8 mouse cellular contexts compared by ENCODE assay signal in the genomic region with DNA sequence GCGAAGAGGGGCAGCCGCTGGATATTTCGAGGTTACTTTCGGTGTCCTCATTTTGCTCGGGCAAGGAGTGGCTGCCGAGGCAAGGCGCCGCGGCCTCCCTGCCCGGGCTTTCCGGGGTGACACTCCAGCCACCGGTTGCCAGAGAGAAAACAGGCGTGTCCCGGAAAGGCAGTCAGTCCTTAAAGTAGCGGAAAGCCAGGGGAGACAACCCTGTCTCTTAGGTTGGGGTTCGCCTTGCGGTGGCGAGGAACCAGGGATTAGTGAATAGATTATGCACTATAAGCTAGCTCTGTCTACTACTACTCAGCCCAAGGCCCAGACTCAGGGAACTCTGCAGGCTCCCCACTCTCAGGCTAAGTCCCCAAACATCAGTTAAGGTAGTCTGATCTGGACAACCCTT. TPM values are rescaled to one million over a fixed set of nuclear protein-coding genes. Genes with fewer than 3 reads are reported as not detected.
DNase-seq lines count a peak whose midpoint lies in the region; ATAC-seq and TF ChIP-seq lines count a peak whose summit lies in the region.
"Not testable (repeated sequence)": the region's sequence is repeated elsewhere in the genome, so short reads cannot be mapped to it uniquely, and the experiment has no call there.

No protein-coding gene starts in this region.

- not testable (repeated sequence) for TF ChIP-seq POLR2A in limb, embryonic 14.5 days (IDR thresholded peaks at IDR 0.05; ENCODE audit: borderline replicate concordance, extremely low read depth, insufficient read depth, insufficient read length)

- no CpG with 5 or more reads among the region's 18 CpGs for WGBS in embryonic facial prominence, embryonic 11.5 days
- no CpG with 5 or more reads among the region's 18 CpGs for WGBS in forebrain, embryonic 15.5 days
- WGBS in heart, embryonic 16.5 days: no CpG with 5 or more reads among the region's 18 CpGs
- no CpG with 5 or more reads among the region's 18 CpGs for WGBS in intestine, embryonic 15.5 days
- WGBS in limb, embryonic 14.5 days: no CpG with 5 or more reads among the region's 18 CpGs
- no CpG with 5 or more reads among the region's 18 CpGs for WGBS in lung, embryonic 15.5 days
- no CpG with 5 or more reads among the region's 18 CpGs for WGBS in midbrain, embryonic 15.5 days
- no CpG with 5 or more reads among the region's 18 CpGs for WGBS in stomach, embryonic 14.5 days

- not testable (repeated sequence) for H3K27me3 ChIP-seq in embryonic facial prominence, embryonic 11.5 days (ENCODE audit: control insufficient read depth, insufficient read depth, low read length); forebrain, embryonic 15.5 days; heart, embryonic 16.5 days (ENCODE audit: control insufficient read depth, insufficient read depth, low read length); intestine, embryonic 15.5 days (replicated peaks); limb, embryonic 14.5 days (ENCODE audit: control insufficient read depth, insufficient read depth, low read length); lung, embryonic 15.5 days; midbrain, embryonic 15.5 days (replicated peaks); stomach, embryonic 14.5 days (ENCODE audit: control insufficient read depth, insufficient read depth, low read length)

- not testable (repeated sequence) for DNase-seq in embryonic facial prominence, embryonic 11.5 days (ENCODE audit: low spot score); limb, embryonic 14.5 days (ENCODE audit: low spot score)

- H3K4me2 ChIP-seq in embryonic facial prominence, embryonic 11.5 days (ENCODE audit: low read depth, low read length); forebrain, embryonic 15.5 days (replicated peaks); heart, embryonic 16.5 days (ENCODE audit: low read depth, low read length); intestine, embryonic 15.5 days (replicated peaks); limb, embryonic 14.5 days (replicated peaks; ENCODE audit: low read depth, low read length, severe bottlenecking); lung, embryonic 15.5 days; midbrain, embryonic 15.5 days; stomach, embryonic 14.5 days (replicated peaks; ENCODE audit: low read depth, low read length): not testable (repeated sequence)

- not testable (repeated sequence) for H3K27ac ChIP-seq in embryonic facial prominence, embryonic 11.5 days (replicated peaks; ENCODE audit: low read depth, low read length); forebrain, embryonic 15.5 days (replicated peaks); heart, embryonic 16.5 days (ENCODE audit: low read length); intestine, embryonic 15.5 days; limb, embryonic 14.5 days (replicated peaks; ENCODE audit: low read depth, low read length); lung, embryonic 15.5 days; midbrain, embryonic 15.5 days; stomach, embryonic 14.5 days (ENCODE audit: low read length)

- H3K4me1 ChIP-seq in embryonic facial prominence, embryonic 11.5 days (ENCODE audit: control insufficient read depth, insufficient read depth, low read length); forebrain, embryonic 15.5 days; heart, embryonic 16.5 days (ENCODE audit: control insufficient read depth, insufficient read depth, low read length); intestine, embryonic 15.5 days (replicated peaks); limb, embryonic 14.5 days (ENCODE audit: control insufficient read depth, insufficient read depth, low read length); lung, embryonic 15.5 days; midbrain, embryonic 15.5 days; stomach, embryonic 14.5 days (ENCODE audit: control insufficient read depth, insufficient read depth, low read length): not testable (repeated sequence)

- not testable (repeated sequence) for H3K9ac ChIP-seq in embryonic facial prominence, embryonic 11.5 days (replicated peaks; ENCODE audit: low read length); forebrain, embryonic 15.5 days (replicated peaks); heart, embryonic 16.5 days (ENCODE audit: low read length); intestine, embryonic 15.5 days; limb, embryonic 14.5 days (ENCODE audit: low read depth, low read length, severe bottlenecking); lung, embryonic 15.5 days; midbrain, embryonic 15.5 days; stomach, embryonic 14.5 days (replicated peaks; ENCODE audit: low read depth, low read length)

- H3K36me3 ChIP-seq in embryonic facial prominence, embryonic 11.5 days (replicated peaks; ENCODE audit: control insufficient read depth, insufficient read depth, low read depth, low read length); forebrain, embryonic 15.5 days; heart, embryonic 16.5 days (ENCODE audit: control insufficient read depth, insufficient read depth); intestine, embryonic 15.5 days; limb, embryonic 14.5 days (ENCODE audit: control insufficient read depth, insufficient read depth, low read length); lung, embryonic 15.5 days; midbrain, embryonic 15.5 days (replicated peaks); stomach, embryonic 14.5 days (ENCODE audit: control insufficient read depth, insufficient read depth, low read length): not testable (repeated sequence)

- not testable (repeated sequence) for H3K9me3 ChIP-seq in embryonic facial prominence, embryonic 11.5 days (replicated peaks; ENCODE audit: control insufficient read depth, low read length); forebrain, embryonic 15.5 days; heart, embryonic 16.5 days (replicated peaks; ENCODE audit: control insufficient read depth, low read length); intestine, embryonic 15.5 days; limb, embryonic 14.5 days (ENCODE audit: control insufficient read depth, low read length); lung, embryonic 15.5 days; midbrain, embryonic 15.5 days; stomach, embryonic 14.5 days (ENCODE audit: control insufficient read depth, low read depth, low read length)

- ATAC-seq in embryonic facial prominence, embryonic 11.5 days (replicated peaks; ENCODE audit: insufficient number of reproducible peaks, low FRiP score, low TSS enrichment, low read depth): peak; percentile 39
- ATAC-seq in forebrain, embryonic 15.5 days (replicated peaks): peak; percentile 69
- ATAC-seq in heart, embryonic 16.5 days (replicated peaks; ENCODE audit: extremely low read depth, insufficient read depth, low FRiP score): peak; percentile 64
- peak; percentile 82 for ATAC-seq in intestine, embryonic 15.5 days
- peak; percentile 37; the same call in 1 of the 2 replicates for ATAC-seq in limb, embryonic 14.5 days (ENCODE audit: low FRiP score, low read depth)
- peak; percentile 60 for ATAC-seq in lung, embryonic 15.5 days (ENCODE audit: borderline replicate concordance, extremely low read depth, low FRiP score, low TSS enrichment)
- peak; percentile 70 for ATAC-seq in midbrain, embryonic 15.5 days (replicated peaks)
- peak; percentile 11 for ATAC-seq in stomach, embryonic 14.5 days (ENCODE audit: insufficient number of reproducible peaks, insufficient read depth, low FRiP score, low read depth)

- not testable (repeated sequence) for H3K4me3 ChIP-seq in embryonic facial prominence, embryonic 11.5 days (ENCODE audit: low read depth, low read length); forebrain, embryonic 15.5 days; heart, embryonic 16.5 days (ENCODE audit: low read length); intestine, embryonic 15.5 days (replicated peaks); limb, embryonic 14.5 days (replicated peaks; ENCODE audit: low read length); lung, embryonic 15.5 days; midbrain, embryonic 15.5 days; stomach, embryonic 14.5 days (ENCODE audit: low read depth, low read length)

RNA-seq across cellular contexts. Expression of a gene that starts 0.5 kb away (rescaled TPM):
- polyA plus RNA-seq in embryonic facial prominence, embryonic 11.5 days (2014; fragmentation: Nextera tagmentation; extraction: Ambion mirVana): 14.4 and 15.5 TPM in 2 replicates
- polyA plus RNA-seq in forebrain, embryonic 15.5 days (2015; fragmentation: Nextera tagmentation; extraction: Ambion mirVana): 48.5 and 49.9 TPM in 2 replicates
- polyA plus RNA-seq in heart, embryonic 16.5 days (2015; fragmentation: Nextera tagmentation; extraction: Ambion mirVana): 21.9 and 22.1 TPM in 2 replicates
- polyA plus RNA-seq in intestine, embryonic 15.5 days (2015; fragmentation: Nextera tagmentation; extraction: Ambion mirVana): 21.7 and 22.2 TPM in 2 replicates
- 9.0 and 9.5 TPM in 2 replicates for polyA plus RNA-seq in limb, embryonic 14.5 days (2012; rRNA removed)
- polyA plus RNA-seq in limb, embryonic 14.5 days (2014; fragmentation: Nextera tagmentation; extraction: Ambion mirVana): 17.5 and 25.3 TPM in 2 replicates
- 17.2 and 26.4 TPM in 2 replicates for polyA plus RNA-seq in lung, embryonic 15.5 days (2015; fragmentation: Nextera tagmentation; extraction: Ambion mirVana)
- 61.0 and 65.1 TPM in 2 replicates for polyA plus RNA-seq in midbrain, embryonic 15.5 days (2015; fragmentation: Nextera tagmentation; extraction: Ambion mirVana)
- 27.4 and 28.1 TPM in 2 replicates for polyA plus RNA-seq in stomach, embryonic 14.5 days (2014; fragmentation: Nextera tagmentation; extraction: Ambion mirVana)

RNA-seq across cellular contexts. Expression of a gene that starts 30.2 kb away (rescaled TPM):
- polyA plus RNA-seq in embryonic facial prominence, embryonic 11.5 days (2014; fragmentation: Nextera tagmentation; extraction: Ambion mirVana): 59.2 and 62.1 TPM in 2 replicates
- 68.3 and 71.9 TPM in 2 replicates for polyA plus RNA-seq in forebrain, embryonic 15.5 days (2015; fragmentation: Nextera tagmentation; extraction: Ambion mirVana)
- 41.4 and 48.4 TPM in 2 replicates for polyA plus RNA-seq in heart, embryonic 16.5 days (2015; fragmentation: Nextera tagmentation; extraction: Ambion mirVana)
- polyA plus RNA-seq in intestine, embryonic 15.5 days (2015; fragmentation: Nextera tagmentation; extraction: Ambion mirVana): 53.0 and 53.5 TPM in 2 replicates
- 33.0 and 45.6 TPM in 2 replicates for polyA plus RNA-seq in limb, embryonic 14.5 days (2012; rRNA removed)
- 63.2 and 70.7 TPM in 2 replicates for polyA plus RNA-seq in limb, embryonic 14.5 days (2014; fragmentation: Nextera tagmentation; extraction: Ambion mirVana)
- 52.3 and 59.3 TPM in 2 replicates for polyA plus RNA-seq in lung, embryonic 15.5 days (2015; fragmentation: Nextera tagmentation; extraction: Ambion mirVana)
- polyA plus RNA-seq in midbrain, embryonic 15.5 days (2015; fragmentation: Nextera tagmentation; extraction: Ambion mirVana): 52.9 and 60.9 TPM in 2 replicates
- 68.8 and 77.2 TPM in 2 replicates for polyA plus RNA-seq in stomach, embryonic 14.5 days (2014; fragmentation: Nextera tagmentation; extraction: Ambion mirVana)

RNA-seq across cellular contexts. Expression of a gene that starts 44.7 kb away (rescaled TPM):
- 187 and 195 TPM in 2 replicates for polyA plus RNA-seq in embryonic facial prominence, embryonic 11.5 days (2014; fragmentation: Nextera tagmentation; extraction: Ambion mirVana)
- polyA plus RNA-seq in forebrain, embryonic 15.5 days (2015; fragmentation: Nextera tagmentation; extraction: Ambion mirVana): 203 and 213 TPM in 2 replicates
- 130 and 158 TPM in 2 replicates for polyA plus RNA-seq in heart, embryonic 16.5 days (2015; fragmentation: Nextera tagmentation; extraction: Ambion mirVana)
- 157 and 171 TPM in 2 replicates for polyA plus RNA-seq in intestine, embryonic 15.5 days (2015; fragmentation: Nextera tagmentation; extraction: Ambion mirVana)
- polyA plus RNA-seq in limb, embryonic 14.5 days (2012; rRNA removed): 25.7 and 51.6 TPM in 2 replicates
- polyA plus RNA-seq in limb, embryonic 14.5 days (2014; fragmentation: Nextera tagmentation; extraction: Ambion mirVana): 180 and 184 TPM in 2 replicates
- 165 and 178 TPM in 2 replicates for polyA plus RNA-seq in lung, embryonic 15.5 days (2015; fragmentation: Nextera tagmentation; extraction: Ambion mirVana)
- 173 and 176 TPM in 2 replicates for polyA plus RNA-seq in midbrain, embryonic 15.5 days (2015; fragmentation: Nextera tagmentation; extraction: Ambion mirVana)
- polyA plus RNA-seq in stomach, embryonic 14.5 days (2014; fragmentation: Nextera tagmentation; extraction: Ambion mirVana): 169 and 185 TPM in 2 replicates

RNA-seq across cellular contexts. Expression of a gene that starts 44.8 kb away (rescaled TPM):
- polyA plus RNA-seq in embryonic facial prominence, embryonic 11.5 days (2014; fragmentation: Nextera tagmentation; extraction: Ambion mirVana): 35.6 and 40.3 TPM in 2 replicates
- 33.6 and 36.4 TPM in 2 replicates for polyA plus RNA-seq in forebrain, embryonic 15.5 days (2015; fragmentation: Nextera tagmentation; extraction: Ambion mirVana)
- 27.2 and 29.9 TPM in 2 replicates for polyA plus RNA-seq in heart, embryonic 16.5 days (2015; fragmentation: Nextera tagmentation; extraction: Ambion mirVana)
- 30.7 and 31.9 TPM in 2 replicates for polyA plus RNA-seq in intestine, embryonic 15.5 days (2015; fragmentation: Nextera tagmentation; extraction: Ambion mirVana)
- polyA plus RNA-seq in limb, embryonic 14.5 days (2012; rRNA removed): 31.1 and 31.8 TPM in 2 replicates
- polyA plus RNA-seq in limb, embryonic 14.5 days (2014; fragmentation: Nextera tagmentation; extraction: Ambion mirVana): 28.3 and 32.0 TPM in 2 replicates
- 37.7 and 39.5 TPM in 2 replicates for polyA plus RNA-seq in lung, embryonic 15.5 days (2015; fragmentation: Nextera tagmentation; extraction: Ambion mirVana)
- 36.8 and 38.4 TPM in 2 replicates for polyA plus RNA-seq in midbrain, embryonic 15.5 days (2015; fragmentation: Nextera tagmentation; extraction: Ambion mirVana)
- 33.0 and 34.5 TPM in 2 replicates for polyA plus RNA-seq in stomach, embryonic 14.5 days (2014; fragmentation: Nextera tagmentation; extraction: Ambion mirVana)

Comparison
In these comparisons a context has a peak if more than half of its experiments do, and no peak if none do; other contexts are left out.
1. ATAC-seq: peak in every context shown above with its lines; median percentile 82 in intestine, embryonic 15.5 days; 70 in midbrain, embryonic 15.5 days; 69 in forebrain, embryonic 15.5 days; 64 in heart, embryonic 16.5 days; 60 in lung, embryonic 15.5 days; 39 in embryonic facial prominence, embryonic 11.5 days; 37 in limb, embryonic 14.5 days; 11 in stomach, embryonic 14.5 days.